Mouse (Mus musculus): Measurements from ENCODE around the gene St13. TPM values are rescaled to one million over a fixed set of nuclear protein-coding genes. Genes with fewer than 3 reads are reported as not detected.

The St13 gene
- polyA plus RNA-seq, 1 experiment from 2014 or later, result 191 TPM

DNA sequence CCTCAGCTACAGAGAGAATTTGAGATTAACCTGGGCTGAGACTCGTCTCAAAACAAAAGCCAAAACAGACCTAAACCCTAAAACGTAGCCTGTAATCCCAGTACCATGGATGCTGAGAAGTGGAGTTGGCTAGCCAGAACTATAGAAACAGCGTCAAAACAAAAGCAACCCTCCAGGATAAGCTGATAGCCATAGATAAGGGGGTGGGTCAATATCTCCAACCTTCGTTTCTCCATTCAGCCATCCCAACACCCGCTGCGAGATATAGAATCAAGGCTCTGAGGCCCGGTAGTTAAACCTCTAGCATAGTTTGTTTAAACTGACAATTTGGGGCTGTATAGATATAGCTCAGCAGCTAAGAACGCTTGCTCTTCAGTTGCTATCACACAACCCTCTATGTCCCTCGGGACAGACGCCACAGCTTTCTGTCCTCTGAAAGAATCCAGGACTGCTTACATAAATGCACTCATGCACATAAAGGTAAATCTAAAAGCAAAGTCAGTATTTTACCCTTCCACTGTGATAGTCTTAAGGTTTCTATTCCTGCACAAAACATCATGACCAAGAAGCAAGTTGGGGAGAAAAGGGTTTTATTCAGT is 38.4 kb downstream of the St13 start:
- Histone ChIP-seq H3K4me2 (peak overlapping the region; percentile 76), H3K9ac (peak overlapping the region; percentile 55; the same call in 1 of the 2 replicates), H3K4me3 (no peak overlapping the region), H3K27me3 (no peaks in the 10 kb centered on the region), H3K4me1 (replicated peaks) (peaks cover 31% of the 10 kb centered on the region), H3K27ac (peak overlapping the region; percentile 77; the same call in 1 of the 2 replicates), H3K36me3 (peaks cover 33% of the 10 kb centered on the region), H3K9me3 (no peaks in the 10 kb centered on the region)
- 53% methylated on average over 10 of the region's 10 CpGs for WGBS
- ATAC-seq (ENCODE audit: low FRiP score), result no peak

DNA sequence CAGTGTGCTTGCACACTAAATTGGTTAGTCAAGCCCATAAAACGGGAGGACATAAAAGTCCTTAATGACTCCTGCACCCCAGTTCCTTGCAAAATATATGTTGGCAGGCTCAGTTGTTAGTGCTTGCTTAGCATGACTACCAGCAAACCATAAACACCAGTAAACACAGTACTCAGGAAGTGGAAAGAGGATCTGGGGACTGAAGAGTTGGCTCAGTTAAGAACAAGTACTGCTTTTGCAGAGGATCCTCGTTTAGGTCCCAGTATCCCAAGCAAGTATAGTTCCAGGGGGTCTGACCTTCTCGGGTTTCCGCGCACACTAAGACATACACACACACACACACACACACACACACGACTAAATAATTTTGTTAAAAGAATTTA is 38.9 kb downstream of the St13 start:
- WGBS, result 38% methylated on average over 6 of the region's 6 CpGs
- peak overlapping the region; percentile 77 for H3K27ac ChIP-seq
- H3K36me3 ChIP-seq, result peaks cover 28% of the 10 kb centered on the region
- H3K9ac ChIP-seq, result peak overlapping the region; percentile 55; the same call in 1 of the 2 replicates
- no peaks in the 10 kb centered on the region for H3K27me3 ChIP-seq
- H3K4me2 ChIP-seq, result peak overlapping the region; percentile 76
- peaks cover 31% of the 10 kb centered on the region for H3K4me1 ChIP-seq (replicated peaks)
- peak overlapping the region; percentile 73 for H3K4me3 ChIP-seq
- H3K9me3 ChIP-seq, result no peaks in the 10 kb centered on the region
- ATAC-seq (ENCODE audit: low FRiP score), result no peak

DNA sequence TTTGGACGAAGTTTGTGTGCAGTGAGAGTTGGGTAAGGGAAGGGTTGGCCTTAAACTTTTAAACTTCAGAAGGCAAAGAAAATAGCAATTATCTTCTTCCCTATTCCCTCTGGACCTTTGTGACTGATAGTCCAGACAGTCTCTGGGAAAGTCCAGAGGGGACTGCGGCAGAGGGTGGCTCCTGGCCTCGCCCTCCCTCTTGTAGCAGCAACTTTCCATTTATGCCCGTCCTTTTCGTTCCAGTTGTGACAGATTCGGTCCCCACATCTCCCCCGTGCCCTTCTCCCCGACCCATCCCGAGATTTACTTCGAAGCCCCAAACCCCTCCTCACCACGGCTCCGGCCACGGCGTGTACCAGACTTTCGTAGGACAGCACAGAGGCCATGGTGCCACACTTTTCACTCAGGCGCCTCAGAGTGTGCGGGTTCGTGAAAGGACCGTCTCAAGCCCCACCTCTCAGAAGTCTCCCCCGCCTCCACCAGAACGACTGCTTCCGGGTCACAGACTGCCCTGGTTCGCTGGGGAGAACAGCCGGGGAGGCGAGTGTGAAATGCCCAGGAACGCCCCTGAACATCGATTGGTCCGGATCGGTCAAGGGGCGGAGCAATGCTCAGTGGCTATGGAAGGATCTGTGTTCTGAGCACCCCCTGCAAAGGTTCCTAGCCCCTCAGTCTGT is 39.4 kb downstream of the St13 start, which contains the start of gene Slc25a17:
TSS of gene Slc25a17 (minus strand) at position 468 of the 677 bp plus-strand sequence.
- WGBS, result under 1% methylated on average over 30 of the region's 30 CpGs
- no peaks in the 10 kb centered on the region for H3K9me3 ChIP-seq
- peaks cover 23% of the 10 kb centered on the region for H3K36me3 ChIP-seq
- H3K4me1 ChIP-seq (replicated peaks), result peaks cover 31% of the 10 kb centered on the region
- peak within 1 kb of the TSS; percentile 83 for H3K27ac ChIP-seq
- peak within 1 kb of the TSS; percentile 73 for H3K4me3 ChIP-seq
- peak; percentile 99 for ATAC-seq (ENCODE audit: low FRiP score)
- H3K27me3 ChIP-seq, result no peaks in the 10 kb centered on the region
- H3K4me2 ChIP-seq, result peak within 1 kb of the TSS; percentile 76
- H3K9ac ChIP-seq, result peak within 1 kb of the TSS; percentile 81

DNA sequence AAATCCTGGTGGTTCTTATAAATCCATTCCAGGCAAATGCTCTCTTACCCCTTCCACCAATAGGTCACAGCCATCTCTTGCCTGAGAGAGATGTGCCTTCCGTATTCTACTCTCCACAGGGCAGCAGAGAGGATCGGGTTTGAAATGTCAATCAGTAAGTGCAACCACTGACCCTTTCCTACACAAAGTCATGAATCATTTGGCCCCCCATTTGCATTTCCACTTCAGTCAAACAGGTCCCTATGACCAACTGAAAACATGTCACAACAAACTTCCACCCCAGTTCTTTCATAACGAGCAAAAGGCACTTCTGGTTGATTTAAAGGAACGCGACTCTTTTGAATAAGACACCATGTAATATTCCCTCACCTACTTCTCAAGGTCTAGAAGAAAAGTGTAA is 40.5 kb downstream of the St13 start:
- H3K9me3 ChIP-seq, result no peaks in the 10 kb centered on the region
- peak overlapping the region; percentile 73; the same call in 1 of the 2 replicates for H3K4me3 ChIP-seq
- peaks cover 31% of the 10 kb centered on the region for H3K4me1 ChIP-seq (replicated peaks)
- no peak overlapping the region for H3K27ac ChIP-seq
- H3K4me2 ChIP-seq, result peak overlapping the region; percentile 76
- no peak overlapping the region for H3K9ac ChIP-seq
- WGBS, result 91% methylated on average over 5 of the region's 5 CpGs
- peaks cover 13% of the 10 kb centered on the region; the same call in 1 of the 2 replicates for H3K36me3 ChIP-seq
- ATAC-seq (ENCODE audit: low FRiP score), result no peak
- H3K27me3 ChIP-seq, result no peaks in the 10 kb centered on the region

DNA sequence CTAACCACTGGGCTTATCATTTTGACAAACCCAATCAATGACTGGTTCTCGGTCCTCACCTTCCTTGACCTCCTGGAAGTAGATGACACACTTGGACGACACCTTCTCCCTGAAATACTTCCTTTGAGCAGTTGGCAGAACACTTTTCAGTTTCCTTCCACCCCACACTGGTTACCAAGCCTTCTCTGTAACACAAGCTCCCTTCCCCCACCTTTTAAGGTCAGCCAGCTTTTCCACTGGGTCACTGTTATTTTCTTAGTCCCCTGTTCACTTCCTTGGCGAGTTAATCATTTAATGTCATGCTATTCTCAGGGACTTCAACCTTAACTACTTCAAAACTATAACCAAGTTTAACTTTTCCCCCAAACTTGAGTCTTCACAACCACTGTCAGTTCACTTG is 40.9 kb downstream of the St13 start:
- no peaks in the 10 kb centered on the region for H3K27me3 ChIP-seq
- H3K4me1 ChIP-seq (replicated peaks), result peaks cover 31% of the 10 kb centered on the region
- H3K9ac ChIP-seq, result no peak overlapping the region
- no peaks in the 10 kb centered on the region for H3K9me3 ChIP-seq
- no peak overlapping the region for H3K4me3 ChIP-seq
- no peak overlapping the region for H3K4me2 ChIP-seq
- 87% methylated on average over 3 of the region's 3 CpGs for WGBS
- ATAC-seq (ENCODE audit: low FRiP score), result no peak
- H3K36me3 ChIP-seq, result peaks cover 9% of the 10 kb centered on the region; the same call in 1 of the 2 replicates
- H3K27ac ChIP-seq, result no peak overlapping the region

DNA sequence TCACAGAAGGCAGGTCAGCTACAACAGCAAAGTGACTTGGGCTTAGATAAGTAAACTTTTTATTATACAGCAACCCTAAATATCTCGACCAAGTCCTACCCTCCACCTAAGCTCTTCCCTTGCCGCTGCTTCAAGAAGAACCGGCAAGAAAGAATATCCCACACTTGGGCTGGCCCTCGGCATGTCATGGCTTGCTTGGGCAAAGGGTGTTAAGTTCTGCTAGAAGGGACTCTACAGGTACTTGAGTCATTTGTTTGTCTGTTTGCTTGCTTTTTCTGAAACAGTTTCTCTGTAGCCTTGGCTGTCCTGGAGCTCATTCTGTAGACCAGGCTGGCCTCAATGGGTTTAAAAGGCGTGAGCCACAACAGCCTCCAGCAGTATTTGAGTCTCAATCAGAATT is 42.9 kb downstream of the St13 start:
- Histone ChIP-seq H3K36me3 (no peaks in the 10 kb centered on the region), H3K27ac (0 out of 2 replicates have a peak overlapping the region, but pooled peaks have one; percentile 12), H3K9me3 (no peaks in the 10 kb centered on the region), H3K9ac (no peak overlapping the region), H3K4me2 (no peak overlapping the region), H3K27me3 (no peaks in the 10 kb centered on the region), H3K4me3 (no peak overlapping the region), H3K4me1 (replicated peaks) (peaks cover 31% of the 10 kb centered on the region)
- no peak for ATAC-seq (ENCODE audit: low FRiP score)
- WGBS, result 43% methylated on average over 5 of the region's 5 CpGs

DNA sequence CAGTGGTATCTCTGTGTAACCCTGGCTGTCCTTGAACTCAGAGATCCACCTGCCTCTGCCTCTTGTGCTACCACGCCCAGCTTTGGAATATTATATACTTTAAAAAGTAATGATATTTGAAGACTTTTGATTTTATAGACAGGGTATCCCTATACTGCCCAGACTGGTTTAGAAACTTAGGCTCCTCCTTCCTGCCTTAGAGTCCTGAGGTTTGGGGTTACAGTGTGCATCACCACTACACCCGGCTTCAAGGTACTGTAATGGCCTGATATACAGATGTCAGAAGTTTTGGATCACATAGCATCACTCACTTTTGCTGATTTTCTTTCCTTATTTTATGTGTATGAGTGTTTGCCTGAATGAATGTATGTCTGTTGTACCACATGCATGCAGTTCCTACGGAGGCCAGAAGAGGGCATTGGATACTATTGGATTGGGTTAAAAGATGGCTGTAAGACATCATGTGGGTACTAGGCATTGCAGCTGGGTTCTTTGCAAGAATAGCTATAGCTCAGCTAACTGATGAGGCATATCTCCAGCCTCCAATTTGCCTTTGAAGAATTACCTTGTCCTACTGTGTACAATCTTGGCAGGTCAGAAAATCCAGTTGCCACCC is 44.6 kb downstream of the St13 start:
- no peak for ATAC-seq (ENCODE audit: low FRiP score)
- no peak overlapping the region for H3K4me2 ChIP-seq
- H3K27me3 ChIP-seq, result no peaks in the 10 kb centered on the region
- H3K9ac ChIP-seq, result no peak overlapping the region
- no peak overlapping the region for H3K27ac ChIP-seq
- no peak overlapping the region for H3K4me3 ChIP-seq
- peaks cover 22% of the 10 kb centered on the region for H3K4me1 ChIP-seq (replicated peaks)
- no peaks in the 10 kb centered on the region for H3K36me3 ChIP-seq
- 69% methylated on average over 3 of the region's 3 CpGs for WGBS
- no peaks in the 10 kb centered on the region for H3K9me3 ChIP-seq

DNA sequence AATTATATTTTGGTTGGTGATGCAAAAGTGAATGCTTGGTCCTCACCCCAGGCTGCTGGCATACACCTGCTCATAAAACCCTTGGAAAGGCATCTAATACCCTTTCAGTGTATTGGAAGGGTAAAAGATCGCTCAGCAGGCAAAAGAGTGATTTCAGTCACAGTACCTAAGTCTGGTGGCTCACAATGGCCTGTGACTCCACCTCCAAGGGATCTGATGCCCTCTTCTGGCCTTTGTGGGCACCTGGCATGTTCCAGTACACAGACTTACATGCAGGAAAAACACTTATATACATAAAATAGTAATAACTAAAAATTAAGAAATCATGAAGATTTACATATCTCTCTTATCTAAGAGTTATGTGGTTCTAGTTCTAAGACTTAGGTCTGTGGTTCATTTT is 47.2 kb downstream of the St13 start:
- no peaks in the 10 kb centered on the region for H3K36me3 ChIP-seq
- H3K9me3 ChIP-seq, result no peaks in the 10 kb centered on the region
- no peak overlapping the region for H3K9ac ChIP-seq
- no peak overlapping the region for H3K4me2 ChIP-seq
- no peak overlapping the region for H3K27ac ChIP-seq
- H3K4me1 ChIP-seq (replicated peaks), result peaks cover 8% of the 10 kb centered on the region; the same call in 1 of the 2 replicates
- WGBS, result 50% methylated on average over 1 of the region's 1 CpGs
- ATAC-seq (ENCODE audit: low FRiP score), result no peak
- H3K27me3 ChIP-seq, result no peaks in the 10 kb centered on the region
- no peak overlapping the region for H3K4me3 ChIP-seq

DNA sequence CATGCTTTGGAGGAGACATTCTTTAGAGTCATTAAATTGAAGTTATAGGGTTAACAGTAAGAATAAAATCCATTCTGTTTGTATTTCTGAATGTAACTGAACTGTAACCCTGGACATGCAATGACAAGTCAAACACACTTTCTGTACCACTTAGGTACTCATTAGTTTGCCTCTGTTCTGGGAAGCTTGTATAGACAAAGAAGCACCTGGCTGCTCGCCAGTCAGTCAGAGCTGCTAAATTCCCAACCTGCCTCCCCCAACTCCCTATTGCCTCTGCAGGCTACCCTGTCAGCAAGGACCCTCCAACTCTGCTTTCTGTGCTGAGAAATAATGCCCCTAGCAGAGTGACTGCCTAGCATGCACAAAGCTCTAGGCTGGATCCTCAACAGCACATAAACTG is 49.5 kb downstream of the St13 start:
- no peak for ATAC-seq (ENCODE audit: low FRiP score)
- Histone ChIP-seq H3K4me1 (replicated peaks) (no peaks in the 10 kb centered on the region), H3K9ac (no peak overlapping the region), H3K4me3 (no peak overlapping the region), H3K27ac (no peak overlapping the region), H3K4me2 (no peak overlapping the region), H3K27me3 (no peaks in the 10 kb centered on the region), H3K9me3 (no peaks in the 10 kb centered on the region), H3K36me3 (no peaks in the 10 kb centered on the region)
- WGBS, result 73% methylated on average over 1 of the region's 1 CpGs

DNA sequence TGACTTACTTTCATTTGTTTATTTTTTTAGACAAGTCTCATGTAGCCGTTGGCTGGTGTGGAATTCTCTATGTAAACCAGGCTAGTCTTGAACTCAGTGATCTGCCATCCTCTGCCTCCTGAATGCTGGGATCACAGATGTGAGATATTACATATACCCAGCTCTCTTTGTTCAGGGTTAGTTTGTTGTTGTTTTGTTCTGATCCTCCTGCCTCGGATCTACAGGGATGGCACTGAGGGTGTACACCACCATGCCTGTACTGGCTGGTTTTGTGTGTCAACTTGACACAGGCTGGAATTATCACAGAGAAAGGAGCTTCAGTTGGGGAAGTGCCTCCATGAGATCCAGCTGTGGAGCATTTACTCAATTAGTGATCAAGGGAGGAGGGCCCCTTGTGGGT is 51.5 kb downstream of the St13 start:
- H3K36me3 ChIP-seq, result no peaks in the 10 kb centered on the region; the same call in 1 of the 2 replicates
- 75% methylated on average over 2 of the region's 2 CpGs for WGBS
- no peak for ATAC-seq (ENCODE audit: low FRiP score)
- no peak overlapping the region for H3K4me3 ChIP-seq
- no peak overlapping the region for H3K4me2 ChIP-seq
- H3K27me3 ChIP-seq, result no peaks in the 10 kb centered on the region
- no peaks in the 10 kb centered on the region for H3K4me1 ChIP-seq (replicated peaks)
- no peak overlapping the region for H3K9ac ChIP-seq
- H3K9me3 ChIP-seq, result no peaks in the 10 kb centered on the region
- no peak overlapping the region for H3K27ac ChIP-seq

DNA sequence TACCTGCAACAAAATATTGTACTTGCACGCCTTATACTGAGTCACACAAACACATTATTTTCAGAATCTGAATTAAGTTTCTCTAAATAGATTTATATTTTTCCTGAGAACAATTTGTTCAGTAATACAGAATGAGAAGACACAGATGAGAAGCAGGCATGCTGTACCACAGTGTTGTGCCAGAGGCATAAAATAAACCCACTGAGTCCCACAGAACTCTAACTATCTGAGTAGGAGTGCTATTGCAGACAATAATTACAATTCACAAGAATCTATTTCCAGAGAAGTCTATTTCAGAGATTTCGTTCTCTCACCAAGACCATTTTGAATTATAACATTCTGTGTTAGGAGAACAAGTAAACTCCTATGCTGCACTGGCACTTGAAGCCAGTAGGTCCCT is 52.4 kb downstream of the St13 start:
- H3K36me3 ChIP-seq, result peaks cover 8% of the 10 kb centered on the region
- H3K27me3 ChIP-seq, result no peaks in the 10 kb centered on the region
- no peak overlapping the region for H3K4me2 ChIP-seq
- ATAC-seq (ENCODE audit: low FRiP score), result no peak
- H3K9me3 ChIP-seq, result no peaks in the 10 kb centered on the region
- no peak overlapping the region for H3K27ac ChIP-seq
- no peak overlapping the region for H3K4me3 ChIP-seq
- no peaks in the 10 kb centered on the region for H3K4me1 ChIP-seq (replicated peaks)
- 95% methylated on average over 2 of the region's 2 CpGs for WGBS
- H3K9ac ChIP-seq, result no peak overlapping the region

DNA sequence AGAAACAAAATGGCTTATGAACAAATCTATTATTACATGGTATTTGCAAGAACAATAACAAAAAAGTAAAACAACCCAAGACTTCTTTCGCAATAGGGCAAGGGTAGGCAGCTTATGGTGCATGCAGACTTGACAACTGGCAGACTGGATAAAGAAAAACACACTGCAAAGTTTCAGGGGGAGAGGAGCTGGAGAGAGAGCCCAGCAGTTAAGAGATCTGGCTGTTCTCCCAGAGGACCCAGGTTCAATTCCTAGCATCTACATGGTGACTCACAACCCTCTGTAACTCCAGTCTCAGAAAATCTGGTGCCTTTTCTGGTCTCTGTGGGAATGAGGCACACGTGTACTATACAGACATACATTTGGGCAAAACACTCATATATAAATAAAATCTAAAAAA is 58.5 kb downstream of the St13 start:
- H3K9me3 ChIP-seq, result no peaks in the 10 kb centered on the region
- WGBS, result 94% methylated on average over 2 of the region's 2 CpGs

More for the DNA sequence above, 58.5 kb downstream of the St13 start:
- H3K36me3 ChIP-seq, result peaks cover 34% of the 10 kb centered on the region
- H3K4me1 ChIP-seq (replicated peaks), result no peaks in the 10 kb centered on the region
- H3K27me3 ChIP-seq, result no peaks in the 10 kb centered on the region
- H3K4me3 ChIP-seq, result no peak overlapping the region
- no peak overlapping the region for H3K9ac ChIP-seq
- H3K4me2 ChIP-seq, result no peak overlapping the region
- no peak for ATAC-seq (ENCODE audit: low FRiP score)
- no peak overlapping the region for H3K27ac ChIP-seq

Data from hindbrain, embryonic 13.5 days (tissue).